In genomic region chr7:82609629-82610028, GRCm38 (mm10) we compare ENCODE assay signal across 12 mouse cellular contexts. TPM values are rescaled to one million over a fixed set of nuclear protein-coding genes. Genes with fewer than 3 reads are reported as not detected.
DNase-seq lines count a peak whose midpoint lies in the region; ATAC-seq and TF ChIP-seq lines count a peak whose summit lies in the region.
"Had no signal": no experiment of that assay in that cellular context is flagged by ENCODE, and none has a peak within 500 bp of the region (broad histone marks: within the 10 kb centered on the region; RNA-seq: fewer than 3 reads in every experiment).

No protein-coding gene starts in this region.

- in situ Hi-C loops in CH12.LX (cut with MboI; ENCODE audit: low pct_ligation_motif_present, low pct_unique_long_range_greater_than_20kb, low sequenced_read_pairs): no loop called here

- H3K4me1 ChIP-seq in limb, embryonic 14.5 days (ENCODE audit: control insufficient read depth, insufficient read depth, low read length): no peaks in the 10 kb centered on the region
- no peaks in the 10 kb centered on the region for H3K4me1 ChIP-seq in limb, embryonic 10.5 days
- H3K4me1 ChIP-seq in CH12.LX (ENCODE audit: control insufficient read depth in 1 of 2, insufficient read depth in 2 of 2): no peaks in the 10 kb centered on the region
- H3K4me1 ChIP-seq: embryonic facial prominence, embryonic 15.5 days; megakaryocyte, embryonic 14.5 days had no signal

- H3K4me3 ChIP-seq in gastrocnemius, adult 2 months: no peak overlapping the region
- no peak overlapping the region for H3K4me3 ChIP-seq in limb, embryonic 14.5 days (replicated peaks; ENCODE audit: low read length)
- no peak overlapping the region for H3K4me3 ChIP-seq in limb, embryonic 10.5 days
- H3K4me3 ChIP-seq in CH12.LX (replicated peaks in 1 of 3; ENCODE audit: low read depth in 2 of 3, low read length in 2 of 3, poor library complexity in 1 of 3): no peak overlapping the region
- H3K4me3 ChIP-seq: embryonic facial prominence, embryonic 15.5 days; megakaryocyte, embryonic 14.5 days had no signal

- H3K9ac ChIP-seq in limb, embryonic 14.5 days (ENCODE audit: low read depth, low read length, severe bottlenecking): no peak overlapping the region
- no peak overlapping the region for H3K9ac ChIP-seq in CH12.LX (ENCODE audit: insufficient read depth, low read depth)
- H3K9ac ChIP-seq: embryonic facial prominence, embryonic 15.5 days had no signal

- DNase-seq in gastrocnemius, adult 2 months: no peak
- no peak for DNase-seq in gastrocnemius, postnatal 14 days
- peak; percentile 14 for DNase-seq in limb, embryonic 14.5 days (ENCODE audit: low spot score)
- DNase-seq in limb, embryonic 10.5 days (ENCODE audit: low spot score): no peak
- peak; percentile 17 for DNase-seq in CH12.LX (ENCODE audit: extremely low read depth)
- peak; percentile 3 for DNase-seq in c-Kit-positive CD71-negative TER-119-negative erythroid progenitor cells, embryonic 14.5 days (ENCODE audit: low read depth)
- no peak for DNase-seq in frontal cortex, postnatal 10 days (ENCODE audit: low spot score in 2 of 2)

- TF ChIP-seq EP300 in CH12.LX (IDR thresholded peaks at IDR 0.05; ENCODE audit: low read length): no peak

- peak; percentile 61 for TF ChIP-seq RAD21 in CH12.LX (IDR thresholded peaks at IDR 0.05; ENCODE audit: low read depth, low read length)

- H3K79me2 ChIP-seq in CH12.LX (replicated peaks; ENCODE audit: control insufficient read depth, extremely low read depth, insufficient read depth, poor library complexity, severe bottlenecking): no peaks in the 10 kb centered on the region

- intact Hi-C loops in gastrocnemius, adult 2 months (cut with DNase I): no loop called here
- intact Hi-C loops in gastrocnemius, postnatal 14 days (cut with DNase I; ENCODE audit: low total_unique reads): no loop called here

- dilution Hi-C loops in CH12.LX (cut with MboI; ENCODE audit: extremely low pct_ligation_motif_present, extremely low pct_unique_long_range_greater_than_20kb, low sequenced_read_pairs): no loop called here

- no peak overlapping the region for H3K27ac ChIP-seq in gastrocnemius, adult 2 months
- H3K27ac ChIP-seq in limb, embryonic 14.5 days (replicated peaks; ENCODE audit: low read depth, low read length): no peak overlapping the region
- no peak overlapping the region for H3K27ac ChIP-seq in limb, embryonic 10.5 days
- H3K27ac ChIP-seq in CH12.LX (ENCODE audit: insufficient read depth, low read depth): no peak overlapping the region
- H3K27ac ChIP-seq: embryonic facial prominence, embryonic 15.5 days had no signal

- 60% methylated on average over 3 of the region's 3 CpGs for WGBS in limb, embryonic 14.5 days
- WGBS in limb, embryonic 10.5 days: 68% methylated on average over 3 of the region's 3 CpGs

- peak; percentile 24; the same call in 1 of the 2 replicates for TF ChIP-seq CTCF in gastrocnemius, adult 2 months (IDR thresholded peaks at IDR 0.05)
- peak; percentile 17 to 67; a peak in 3 of 4 replicates for TF ChIP-seq CTCF in CH12.LX (conservative IDR thresholded peaks at IDR 0.05 in 1 of 2, IDR thresholded peaks at IDR 0.05 in 1 of 2; ENCODE audit: low read depth in 2 of 2, low read length in 2 of 2)

- no peaks in the 10 kb centered on the region for H3K9me3 ChIP-seq in limb, embryonic 14.5 days (ENCODE audit: control insufficient read depth, low read length)
- no peaks in the 10 kb centered on the region for H3K9me3 ChIP-seq in limb, embryonic 10.5 days (replicated peaks)
- no peaks in the 10 kb centered on the region for H3K9me3 ChIP-seq in CH12.LX (replicated peaks; ENCODE audit: low read length)
- H3K9me3 ChIP-seq: embryonic facial prominence, embryonic 15.5 days; G1E; megakaryocyte, embryonic 14.5 days had no signal

- H3K4me2 ChIP-seq in limb, embryonic 14.5 days (replicated peaks; ENCODE audit: low read depth, low read length, severe bottlenecking): no peak overlapping the region
- no peak overlapping the region for H3K4me2 ChIP-seq in CH12.LX (ENCODE audit: insufficient read depth, low read depth, poor library complexity, severe bottlenecking)
- H3K4me2 ChIP-seq: embryonic facial prominence, embryonic 15.5 days had no signal

- no peaks in the 10 kb centered on the region; the same call in 1 of the 2 replicates for H3K36me3 ChIP-seq in limb, embryonic 14.5 days (ENCODE audit: control insufficient read depth, insufficient read depth, low read length)
- H3K36me3 ChIP-seq in limb, embryonic 10.5 days: no peaks in the 10 kb centered on the region
- no peaks in the 10 kb centered on the region for H3K36me3 ChIP-seq in CH12.LX (replicated peaks in 1 of 2; ENCODE audit: control insufficient read depth in 1 of 2, insufficient read depth in 1 of 2, low read length in 1 of 2)
- H3K36me3 ChIP-seq: embryonic facial prominence, embryonic 15.5 days; G1E had no signal

- no peak for TF ChIP-seq POLR2A in limb, embryonic 14.5 days (IDR thresholded peaks at IDR 0.05; ENCODE audit: borderline replicate concordance, extremely low read depth, insufficient read depth, insufficient read length)
- TF ChIP-seq POLR2A in CH12.LX (IDR thresholded peaks at IDR 0.05; ENCODE audit: low read depth, low read length): no peak

- no peak for ATAC-seq in limb, embryonic 14.5 days (ENCODE audit: low FRiP score, low read depth)
- no peak for ATAC-seq in erythroid progenitor cell, adult 5-6 weeks (replicated peaks; ENCODE audit: low FRiP score, poor library complexity, severe bottlenecking)

- no peaks in the 10 kb centered on the region for H3K27me3 ChIP-seq in limb, embryonic 14.5 days (ENCODE audit: control insufficient read depth, insufficient read depth, low read length)
- H3K27me3 ChIP-seq in limb, embryonic 10.5 days (ENCODE audit: low read depth, poor library complexity, severe bottlenecking): no peaks in the 10 kb centered on the region
- H3K27me3 ChIP-seq in CH12.LX (replicated peaks): peaks cover 6% of the 10 kb centered on the region
- H3K27me3 ChIP-seq: embryonic facial prominence, embryonic 15.5 days had no signal

TF ChIP-seq in CH12.LX, 34 proteins besides CTCF, POLR2A, EP300 and RAD21:
- 0 out of 2 replicates have a peak, but pooled peaks have one; percentile 32 for TF ChIP-seq SIN3A (IDR thresholded peaks at IDR 0.05; ENCODE audit: low read length)
- peak; percentile 55 for TF ChIP-seq SMC3 (IDR thresholded peaks at IDR 0.05; ENCODE audit: low read depth, low read length)
- no peak for TF ChIP-seq ZMIZ1 (IDR thresholded peaks at IDR 0.05; ENCODE audit: low read depth, low read length)
- TF ChIP-seq ZKSCAN1 (IDR thresholded peaks at IDR 0.05; ENCODE audit: borderline replicate concordance, low read depth, low read length): no peak
TF ChIP-seq in CH12.LX: peak in this region for 2.

RNA-seq across cellular contexts. Expression of gene Saxo2, which starts 38.7 kb away (rescaled TPM):
- total RNA-seq in gastrocnemius, adult 2 months (2021): 1 to 10 TPM; 2.5 to 3.7 TPM
- total RNA-seq in gastrocnemius, postnatal 14 days (2021): 1 to 10 TPM; 1.4 to 1.6 TPM
- 3.9 and 4.4 TPM in 2 replicates for polyA plus RNA-seq in limb, embryonic 14.5 days (2012; rRNA removed)
- polyA plus RNA-seq in limb, embryonic 14.5 days (2014; fragmentation: Nextera tagmentation; extraction: Ambion mirVana): 7.0 and 9.1 TPM in 2 replicates
- polyA plus RNA-seq in limb, embryonic 10.5 days (2016; fragmentation: Nextera tagmentation; extraction: Ambion mirVana): 5.3 and 5.5 TPM in 2 replicates
- 3.9 and 17.6 TPM in 2 replicates for total RNA-seq in CH12.LX (2012; rRNA removed)
- 16.3 and 22.3 TPM in 2 replicates for total RNA-seq in CH12.LX (2014; rRNA removed)
- 4.1 and 6.0 TPM in 2 replicates for polyA plus RNA-seq in CH12.LX (2012; ENCODE audit: insufficient read length, low read depth)
- not detected in 2 replicates for total RNA-seq in erythroid progenitor cell, adult 5-6 weeks (2015; ENCODE audit: low replicate concordance)
- total RNA-seq in erythroid progenitor cell, adult 5-6 weeks (2017; ENCODE audit: low replicate concordance): not detected in 2 replicates
- total RNA-seq: neutrophil, adult 5-6 weeks had no signal

RNA-seq across cellular contexts. Expression of gene Efl1, which starts 38.8 kb away (rescaled TPM):
- 1 to 10 TPM; 6.5 to 8.6 TPM for total RNA-seq in gastrocnemius, adult 2 months (2021)
- 1 to 10 TPM; 8.3 to 8.9 TPM for total RNA-seq in gastrocnemius, postnatal 14 days (2021)
- 8.4 and 10.2 TPM in 2 replicates for polyA plus RNA-seq in limb, embryonic 14.5 days (2012; rRNA removed)
- 24.4 and 27.6 TPM in 2 replicates for polyA plus RNA-seq in limb, embryonic 14.5 days (2014; fragmentation: Nextera tagmentation; extraction: Ambion mirVana)
- polyA plus RNA-seq in limb, embryonic 10.5 days (2016; fragmentation: Nextera tagmentation; extraction: Ambion mirVana): 24.0 and 25.8 TPM in 2 replicates
- total RNA-seq in CH12.LX (2012; rRNA removed): 16.8 and 19.5 TPM in 2 replicates
- total RNA-seq in CH12.LX (2014; rRNA removed): 21.0 and 30.0 TPM in 2 replicates
- 25.7 and 27.4 TPM in 2 replicates for polyA plus RNA-seq in CH12.LX (2012; ENCODE audit: insufficient read length, low read depth)
- 4.2 and 10.8 TPM in 2 replicates for total RNA-seq in erythroid progenitor cell, adult 5-6 weeks (2015; ENCODE audit: low replicate concordance)
- total RNA-seq in erythroid progenitor cell, adult 5-6 weeks (2017; ENCODE audit: low replicate concordance): 3.4 and 4.4 TPM in 2 replicates

Comparison
In these comparisons a context has a peak if more than half of its experiments do, and no peak if none do; other contexts are left out.
1. DNase-seq: peak in limb, embryonic 14.5 days (single experiment), CH12.LX (single experiment) and c-Kit-positive CD71-negative TER-119-negative erythroid progenitor cells, embryonic 14.5 days (single experiment); none in gastrocnemius, adult 2 months (single experiment), gastrocnemius, postnatal 14 days (single experiment), limb, embryonic 10.5 days (single experiment) and frontal cortex, postnatal 10 days (0 of 2).